Mouse (Mus musculus) lung, embryonic 15.5 days (tissue): ENCODE data around the gene Veph1. TPM values are rescaled to one million over a fixed set of nuclear protein-coding genes. Genes with fewer than 3 reads are reported as not detected.

ENCODE experiments used
- ATAC-seq: fragments of 200-750 bp; cut with Nextera tagmentation; 2 replicates; pipeline ENCODE4 v1.8.0; 2017; ENCODE audit warnings: moderate number of reproducible peaks, borderline replicate concordance; ENCODE audit not compliant: low FRiP score, low TSS enrichment; ENCODE audit errors: extremely low read depth
- H3K27ac ChIP-seq: fragments of 300-500 bp; sonication (generic); 2 replicates; pipeline ENCODE4 v1.5.1; 2015; ENCODE audit warnings: moderate library complexity, mild to moderate bottlenecking, inconsistent platforms
- H3K27me3 ChIP-seq: fragments of 300-500 bp; sonication (generic); 2 replicates; pipeline ENCODE4 v1.6.1; 2015; ENCODE audit warnings: inconsistent platforms
- H3K36me3 ChIP-seq: fragments of 300-500 bp; sonication (generic); 2 replicates; pipeline ENCODE4 v1.6.1; 2015; ENCODE audit warnings: inconsistent platforms
- H3K4me1 ChIP-seq: fragments of 300-500 bp; sonication (generic); 2 replicates; pipeline ENCODE4 v1.6.1; 2015; ENCODE audit warnings: inconsistent platforms
- H3K4me2 ChIP-seq: fragments of 300-500 bp; sonication (generic); 2 replicates; pipeline ENCODE4 v1.6.1; 2015; ENCODE audit warnings: inconsistent platforms, mild to moderate bottlenecking, moderate library complexity
- H3K4me3 ChIP-seq: fragments of 300-500 bp; sonication (generic); 2 replicates; pipeline ENCODE4 v1.5.1; 2015; ENCODE audit warnings: mild to moderate bottlenecking, inconsistent platforms
- H3K9ac ChIP-seq: fragments of 300-500 bp; sonication (generic); 2 replicates; pipeline ENCODE4 v1.6.1; 2015; ENCODE audit warnings: inconsistent platforms
- H3K9me3 ChIP-seq: fragments of 300-500 bp; sonication (generic); 2 replicates; pipeline ENCODE4 v1.6.1; 2016; ENCODE audit warnings: inconsistent platforms
- WGBS: fragments of 180-500 bp; shearing (Covaris S2); methylation state at CpG from one replicate; pipeline ENCODE4 v1.1.7; 2015; 5-methylcytosine and 5-hydroxymethylcytosine counted together
- polyA plus RNA-seq: library from polyadenylated mRNA; unstranded; fragments of >200 nt; fragmentation: Nextera tagmentation; extraction: Ambion mirVana; gene quantifications from 2 replicates; pipeline ENCODE4 v1.2.1, GENCODE M21; 2015

Veph1 gene
- polyA plus RNA-seq, 1 experiment from 2014 or later = 6.0 TPM

DNA sequence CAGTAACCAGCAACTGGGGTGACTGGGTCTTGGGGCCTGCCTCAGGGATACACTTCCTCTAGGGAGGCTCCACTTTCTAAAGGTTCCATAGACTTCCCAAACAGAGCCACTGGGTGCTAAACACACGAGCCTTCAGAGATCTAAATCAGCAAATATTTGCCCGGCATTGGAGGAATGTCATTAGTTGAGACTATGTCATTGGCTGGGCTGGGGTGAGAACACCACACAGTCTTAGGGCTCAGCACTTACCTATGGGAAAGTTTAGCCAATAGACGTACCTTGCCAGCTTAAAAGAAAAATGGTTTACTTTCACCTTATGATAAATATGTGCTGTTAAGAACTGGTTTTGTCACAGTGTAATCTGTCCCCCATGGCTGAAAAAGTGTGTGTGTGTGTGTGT, 132.1 kb downstream of the Veph1 start:
- Histone ChIP-seq H3K27me3 (no peaks in the 10 kb centered on the region), H3K4me1 (peaks cover 12% of the 10 kb centered on the region), H3K9me3 (no peaks in the 10 kb centered on the region), H3K4me3 (no peak overlapping the region), H3K36me3 (no peaks in the 10 kb centered on the region), H3K4me2 (no peak overlapping the region), H3K27ac (no peak overlapping the region), H3K9ac (no peak overlapping the region)
- no peak for ATAC-seq
- WGBS = 48% methylated on average over 3 of the region's 3 CpGs

DNA sequence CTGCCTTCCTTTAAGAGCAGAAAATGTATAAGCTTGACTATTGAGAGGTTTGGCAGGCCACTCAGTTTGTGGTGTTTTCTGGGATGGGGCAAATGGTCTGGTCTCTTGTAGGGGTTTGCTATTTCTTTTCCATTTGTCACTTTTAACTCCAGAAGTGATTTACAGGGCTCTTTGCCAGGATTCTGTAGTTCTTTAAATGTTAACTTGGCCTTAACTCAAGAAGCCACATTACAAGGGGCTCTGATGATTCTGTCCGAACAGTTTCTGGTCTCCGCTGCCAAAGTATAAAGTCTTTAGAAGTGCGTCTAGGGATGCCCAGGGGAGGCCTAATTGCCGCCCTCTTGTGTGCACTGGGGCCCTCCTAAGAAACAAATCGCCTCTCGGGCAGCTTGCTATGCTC, 134.0 kb downstream of the Veph1 start:
- Histone ChIP-seq H3K4me2 (no peak overlapping the region), H3K9me3 (no peaks in the 10 kb centered on the region), H3K27me3 (no peaks in the 10 kb centered on the region), H3K9ac (no peak overlapping the region), H3K4me3 (no peak overlapping the region), H3K4me1 (peaks cover 20% of the 10 kb centered on the region), H3K36me3 (no peaks in the 10 kb centered on the region), H3K27ac (no peak overlapping the region)
- ATAC-seq = peak; percentile 72; the same call in 1 of the 2 replicates
- WGBS = 50% methylated on average over 6 of the region's 6 CpGs

- no peaks in the 10 kb centered on the region for H3K9me3 ChIP-seq
- WGBS = 26% methylated on average over 8 of the region's 8 CpGs
- peaks cover 16% of the 10 kb centered on the region for H3K4me1 ChIP-seq
- H3K9ac ChIP-seq = no peak overlapping the region
- H3K27me3 ChIP-seq = no peaks in the 10 kb centered on the region
- no peak overlapping the region for H3K27ac ChIP-seq
- no peak overlapping the region for H3K4me2 ChIP-seq
- ATAC-seq = peak; percentile 52; the same call in 1 of the 2 replicates
- no peaks in the 10 kb centered on the region for H3K36me3 ChIP-seq
- no peak overlapping the region for H3K4me3 ChIP-seq
Measured at GRCm38 (mm10) chr3:66157947-66158346, 138.7 kb downstream of the Veph1 start.

GRCm38 (mm10) chr3:66137601-66138000, 159.0 kb downstream of the Veph1 start:
- Histone ChIP-seq H3K4me1 (0 out of 2 replicates have a peak, but pooled peaks cover 1% of the 10 kb centered on the region), H3K36me3 (no peaks in the 10 kb centered on the region), H3K27me3 (no peaks in the 10 kb centered on the region), H3K9me3 (no peaks in the 10 kb centered on the region), H3K27ac (no peak overlapping the region), H3K4me3 (no peak overlapping the region), H3K4me2 (no peak overlapping the region), H3K9ac (no peak overlapping the region)
- ATAC-seq = no peak
- 59% methylated on average over 7 of the region's 7 CpGs for WGBS

DNA sequence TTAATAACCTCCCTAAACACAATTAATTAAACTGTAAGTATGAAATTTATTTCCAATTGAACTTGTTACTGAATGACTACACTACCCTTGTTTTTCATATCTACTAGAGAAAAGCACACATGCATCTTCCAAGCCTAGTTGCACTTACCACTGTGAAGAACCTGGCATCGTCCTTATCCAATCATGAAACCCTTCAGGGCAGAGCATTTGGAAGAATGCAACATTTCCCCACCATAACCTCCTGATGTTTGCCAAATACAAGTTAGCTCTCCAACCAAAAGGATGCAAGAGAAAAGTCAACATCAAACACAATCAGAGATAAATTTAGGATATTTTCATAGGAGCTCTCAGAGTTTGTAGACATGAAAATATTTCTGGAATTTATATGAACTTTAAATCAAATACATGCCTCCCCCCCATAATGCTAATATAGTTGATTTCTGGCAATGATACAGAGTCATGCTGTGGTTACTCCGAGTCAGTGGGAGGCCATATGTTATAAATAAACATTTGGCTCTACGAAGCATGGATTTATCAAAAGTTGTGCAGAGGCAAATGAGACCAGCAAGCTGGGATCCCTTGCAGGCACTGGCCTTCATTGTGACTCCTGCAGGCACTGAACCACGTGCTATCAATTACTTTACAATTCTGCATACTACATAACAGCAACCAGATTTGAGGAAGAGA, 165.2 kb downstream of the Veph1 start:
- WGBS = 31% methylated on average over 4 of the region's 4 CpGs
- no peaks in the 10 kb centered on the region for H3K36me3 ChIP-seq
- peak; percentile 75; the same call in 1 of the 2 replicates for ATAC-seq
- H3K27ac ChIP-seq = no peak overlapping the region
- no peak overlapping the region for H3K4me2 ChIP-seq
- no peak overlapping the region for H3K9ac ChIP-seq
- H3K9me3 ChIP-seq = no peaks in the 10 kb centered on the region
- H3K27me3 ChIP-seq = no peaks in the 10 kb centered on the region
- H3K4me3 ChIP-seq = no peak overlapping the region
- peaks cover 12% of the 10 kb centered on the region; the same call in 1 of the 2 replicates for H3K4me1 ChIP-seq

GRCm38 (mm10) chr3:66129689-66130088, 166.9 kb downstream of the Veph1 start:
- no peak for ATAC-seq
- Histone ChIP-seq H3K27me3 (no peaks in the 10 kb centered on the region), H3K27ac (no peak overlapping the region), H3K9me3 (no peaks in the 10 kb centered on the region), H3K4me2 (no peak overlapping the region), H3K36me3 (no peaks in the 10 kb centered on the region), H3K9ac (no peak overlapping the region), H3K4me3 (no peak overlapping the region), H3K4me1 (peaks cover 12% of the 10 kb centered on the region; the same call in 1 of the 2 replicates)
- 36% methylated on average over 5 of the region's 5 CpGs for WGBS

- Histone ChIP-seq H3K4me3 (no peak overlapping the region), H3K27me3 (no peaks in the 10 kb centered on the region), H3K9me3 (no peaks in the 10 kb centered on the region), H3K36me3 (no peaks in the 10 kb centered on the region), H3K9ac (no peak overlapping the region), H3K4me2 (no peak overlapping the region), H3K27ac (no peak overlapping the region), H3K4me1 (no peaks in the 10 kb centered on the region)
- ATAC-seq = no peak
- 35% methylated on average over 5 of the region's 5 CpGs for WGBS
Measured at GRCm38 (mm10) chr3:66105493-66105892, 191.1 kb downstream of the Veph1 start.

- Histone ChIP-seq H3K4me2 (no peak overlapping the region), H3K4me3 (no peak overlapping the region), H3K9ac (no peak overlapping the region), H3K27ac (no peak overlapping the region), H3K36me3 (no peaks in the 10 kb centered on the region), H3K9me3 (no peaks in the 10 kb centered on the region), H3K27me3 (no peaks in the 10 kb centered on the region), H3K4me1 (no peaks in the 10 kb centered on the region)
- WGBS = 87% methylated on average over 3 of the region's 3 CpGs
- ATAC-seq = no peak
Measured at GRCm38 (mm10) chr3:66102599-66102932, 194.1 kb downstream of the Veph1 start.

DNA sequence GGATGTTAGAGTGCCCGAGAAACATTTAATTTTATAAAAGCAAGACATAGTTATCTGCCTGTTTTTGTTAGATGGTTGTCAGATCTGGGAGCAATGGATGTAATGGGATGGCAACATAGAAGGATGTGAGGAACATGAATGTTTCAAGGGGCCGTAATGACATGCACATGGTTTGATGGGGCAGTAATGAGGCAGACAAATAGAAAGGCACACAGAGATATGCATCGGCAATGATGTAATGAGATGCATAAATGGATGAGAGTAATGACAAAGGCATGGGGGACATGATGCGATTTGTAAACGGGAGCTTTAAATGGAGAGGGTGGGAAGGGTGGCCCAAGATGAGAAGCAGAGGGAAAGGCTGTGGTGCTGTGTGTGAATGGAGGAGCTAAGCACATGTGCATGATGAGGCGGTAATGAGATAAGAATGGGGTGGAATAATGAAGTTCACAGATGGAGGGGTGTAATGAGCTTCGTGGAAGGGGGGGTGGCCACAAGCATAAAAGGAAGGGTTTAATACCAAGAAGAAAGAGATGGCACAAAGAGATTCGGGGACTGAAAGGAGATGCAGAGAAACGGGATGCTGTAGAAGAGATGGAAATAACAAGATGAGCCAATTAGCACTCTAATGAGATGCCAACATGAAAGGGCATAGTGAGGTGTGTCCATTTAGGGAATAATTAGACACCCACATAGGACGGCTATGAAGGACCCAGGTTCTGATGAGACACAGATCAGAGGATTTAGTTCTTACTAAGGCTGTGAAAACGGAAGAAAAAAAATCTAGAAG, 194.6 kb downstream of the Veph1 start:
- Histone ChIP-seq H3K27ac (no peak overlapping the region), H3K4me1 (no peaks in the 10 kb centered on the region)
- 82% methylated on average over 11 of the region's 11 CpGs for WGBS

DNA sequence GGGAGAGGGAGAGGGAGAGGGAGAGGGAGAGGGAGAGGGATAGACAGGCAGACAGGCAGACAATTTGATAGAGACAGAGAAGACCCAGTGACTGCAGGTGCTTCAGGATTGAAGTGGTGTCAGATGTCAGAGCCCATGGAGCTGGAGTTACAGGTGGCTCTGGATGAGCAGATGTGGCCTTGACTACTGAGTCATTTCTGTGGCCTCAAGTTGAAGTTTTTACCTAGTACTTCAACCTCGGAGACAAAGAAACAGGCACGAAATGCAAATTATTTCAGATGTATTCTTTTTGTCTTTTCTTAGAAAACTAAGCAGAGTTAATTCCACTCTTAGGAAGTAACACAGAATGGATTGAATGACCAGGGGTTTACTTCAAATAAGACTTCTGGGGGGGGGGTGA, 195.6 kb downstream of the Veph1 start:
- Histone ChIP-seq H3K36me3 (no peaks in the 10 kb centered on the region), H3K9ac (no peak overlapping the region), H3K4me3 (no peak overlapping the region), H3K4me2 (no peak overlapping the region), H3K4me1 (no peaks in the 10 kb centered on the region), H3K27me3 (no peaks in the 10 kb centered on the region), H3K27ac (no peak overlapping the region), H3K9me3 (no peaks in the 10 kb centered on the region)
- WGBS = 81% methylated on average over 2 of the region's 2 CpGs
- ATAC-seq = no peak

More for the DNA sequence above, 194.6 kb downstream of the Veph1 start:
- Histone ChIP-seq H3K27me3 (no peaks in the 10 kb centered on the region), H3K4me3 (no peak overlapping the region), H3K9ac (no peak overlapping the region), H3K9me3 (no peaks in the 10 kb centered on the region), H3K4me2 (no peak overlapping the region), H3K36me3 (no peaks in the 10 kb centered on the region)
- ATAC-seq = no peak

GRCm38 (mm10) chr3:66091746-66092145, 204.9 kb downstream of the Veph1 start:
- H3K4me3 ChIP-seq = no peak overlapping the region
- no peaks in the 10 kb centered on the region for H3K4me1 ChIP-seq
- WGBS = 63% methylated on average over 2 of the region's 2 CpGs

DNA sequence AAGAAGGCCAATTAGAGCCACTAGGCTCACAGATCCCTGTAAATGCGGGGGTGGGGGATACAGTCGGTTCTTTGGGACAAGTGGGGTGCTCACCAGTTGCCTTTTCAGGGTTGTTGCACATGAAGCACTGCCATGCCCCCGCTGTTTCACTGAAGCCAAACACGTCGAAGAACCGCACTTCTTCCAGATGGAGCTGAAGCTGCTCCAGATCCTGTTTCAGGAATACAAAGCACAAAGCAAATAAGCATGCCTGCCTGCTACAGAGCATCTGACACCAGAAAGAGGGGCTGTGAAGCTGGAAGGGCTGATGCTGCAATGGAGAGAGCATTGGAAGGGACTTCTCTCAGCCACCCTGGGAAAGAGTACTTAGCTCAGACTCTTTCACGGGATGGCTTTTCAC, 209.0 kb downstream of the Veph1 start:
- WGBS = 73% methylated on average over 7 of the region's 7 CpGs
- Histone ChIP-seq H3K9ac (no peak overlapping the region), H3K27ac (no peak overlapping the region), H3K4me2 (no peak overlapping the region), H3K4me1 (no peaks in the 10 kb centered on the region), H3K4me3 (no peak overlapping the region), H3K9me3 (no peaks in the 10 kb centered on the region), H3K27me3 (no peaks in the 10 kb centered on the region), H3K36me3 (no peaks in the 10 kb centered on the region)
- no peak for ATAC-seq

More at GRCm38 (mm10) chr3:66091746-66092145, 204.9 kb downstream of the Veph1 start:
- no peak overlapping the region for H3K9ac ChIP-seq
- no peak overlapping the region for H3K4me2 ChIP-seq
- no peaks in the 10 kb centered on the region for H3K9me3 ChIP-seq
- no peak for ATAC-seq
- no peaks in the 10 kb centered on the region for H3K27me3 ChIP-seq
- no peaks in the 10 kb centered on the region for H3K36me3 ChIP-seq
- H3K27ac ChIP-seq = no peak overlapping the region
